Mouse (Mus musculus) heart, postnatal 0 days (tissue): ENCODE measurements around the gene Krtap3-3.

ENCODE experiments used
- CTCF ChIP-seq: IDR thresholded peaks from 2 replicates; pipeline ENCODE4 v1.5.1; 2016; ENCODE audit warnings: antibody characterized with exemption, control low read depth, low read depth
- EP300 ChIP-seq: IDR thresholded peaks from 2 replicates; pipeline ENCODE4 v1.6.1; 2016; ENCODE audit warnings: antibody characterized with exemption, low read depth

- TF ChIP-seq EP300 (no peak), CTCF (no peak)
These were observed 8.7 kb upstream of the Krtap3-3 start, which contains the start of gene Gm11939 for GRCm38 (mm10) chr11:99559366-99559765.
